Mouse (Mus musculus) ovary, postnatal 14 days (tissue): Measurements from ENCODE around the gene Olfr1019.

Experiments used
- DNase-seq: peaks from one replicate; pipeline ENCODE4 v3.0.0; 2022; ENCODE audit warnings: low spot score

Gene Olfr1019

DNA sequence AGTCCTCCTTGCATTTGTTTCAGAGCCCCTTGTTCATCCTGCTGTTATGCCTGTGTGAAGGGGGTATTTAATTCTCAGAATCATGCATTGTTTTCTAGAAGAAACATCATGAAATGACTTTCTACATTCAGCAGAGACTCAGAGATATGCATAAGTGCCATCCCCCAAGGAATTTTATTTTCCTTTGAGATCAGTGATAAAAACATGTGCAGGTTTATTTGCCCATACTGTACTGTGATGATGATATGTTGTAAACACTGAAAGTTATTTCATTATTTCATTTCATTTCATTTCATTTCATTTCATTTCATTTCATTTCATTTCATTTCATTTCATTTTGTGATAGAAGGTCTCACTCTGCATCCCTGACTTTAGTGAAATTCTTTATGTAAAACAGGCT lies at the start of gene Olfr1019:
Gene Olfr1019, minus strand, starts transcription at position 101 of the 400 bp plus-strand sequence.
- DNase-seq = no peak

DNA sequence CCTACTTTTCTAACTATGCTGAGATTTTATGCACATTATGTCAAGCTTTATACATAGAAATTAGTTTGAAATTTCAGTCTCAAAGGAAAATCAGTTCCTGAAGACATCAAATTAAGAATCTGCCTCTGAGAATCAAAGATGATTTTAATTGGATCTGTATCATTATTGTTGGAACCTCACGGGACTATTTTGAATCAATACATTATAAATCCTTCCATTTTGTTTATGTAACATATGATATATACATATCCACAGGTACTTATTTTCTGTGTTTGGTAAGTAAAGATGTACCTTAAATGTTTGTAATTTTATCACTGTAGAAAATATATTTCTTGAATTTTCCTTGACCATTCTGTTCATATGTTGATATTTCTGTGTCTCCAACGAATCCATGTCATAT lies 40.1 kb upstream of the Olfr1019 start, which contains the start of gene Olfr1023:
Gene Olfr1023, plus strand, starts transcription at position 301 of the 400 bp plus-strand sequence.
- DNase-seq = no peak

DNA sequence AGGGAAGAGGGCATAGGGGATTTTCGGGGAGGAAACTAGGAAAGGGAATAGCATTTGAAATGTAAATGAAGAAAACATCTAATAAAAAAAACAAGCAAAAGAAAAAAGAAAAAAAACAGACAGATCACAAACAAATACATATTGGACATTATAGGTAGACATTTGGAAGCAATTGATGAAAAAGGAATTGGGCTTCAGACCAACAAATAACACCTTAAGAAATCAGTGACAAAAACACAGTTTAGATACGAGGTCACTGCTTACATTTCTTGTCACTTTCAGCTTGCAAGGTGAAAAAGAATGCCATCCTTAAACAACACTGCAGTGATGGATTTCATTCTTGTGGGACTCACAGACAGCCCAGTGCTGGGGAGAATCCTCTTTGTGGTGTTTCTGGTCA lies 23.0 kb upstream of the Olfr1019 start, which contains the start of gene Olfr1022:
Gene Olfr1022, plus strand, starts transcription at position 301 of the 400 bp plus-strand sequence.
- DNase-seq = no peak

DNA sequence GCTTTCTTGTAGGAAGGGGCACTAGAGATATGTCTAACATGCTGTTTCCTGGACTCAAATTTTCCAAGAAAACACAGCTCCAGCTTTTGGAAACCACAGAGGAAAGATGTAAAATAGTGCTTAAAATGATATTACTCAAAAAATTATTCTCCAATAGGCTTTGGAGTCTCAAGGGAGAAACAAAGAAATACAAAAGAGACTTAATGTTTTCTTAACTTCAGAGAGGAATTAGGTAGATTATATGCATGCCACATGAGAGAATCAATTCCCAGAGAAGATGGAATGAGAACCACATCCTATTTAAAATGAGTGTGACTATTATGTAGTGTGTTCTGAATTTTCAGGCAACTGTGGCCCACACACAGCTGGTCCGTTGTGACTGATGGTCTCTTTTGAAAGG lies 1.4 kb upstream of the Olfr1019 start, which contains the start of gene Olfr1020:
Gene Olfr1020, plus strand, starts transcription at position 301 of the 400 bp plus-strand sequence.
- no peak for DNase-seq

DNA sequence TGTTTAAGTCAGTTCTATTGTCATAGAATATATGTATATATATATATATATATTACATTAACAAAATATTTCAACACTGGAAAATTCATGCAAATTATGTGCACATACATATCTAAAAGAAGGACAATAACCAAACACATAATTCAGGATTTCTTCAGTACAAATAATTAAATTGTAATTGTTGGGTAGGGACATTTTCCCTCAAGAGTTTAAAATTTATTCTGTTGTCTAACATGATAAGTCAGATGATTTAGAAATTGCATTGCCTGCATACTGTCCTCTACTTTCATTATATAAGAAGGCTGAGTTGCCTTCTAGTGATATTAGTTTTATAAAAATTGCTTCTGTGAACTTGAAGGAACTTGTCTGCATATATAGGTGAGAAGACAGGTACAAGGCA lies 27.1 kb downstream of the Olfr1019 start, which contains the start of gene Olfr1018:
Gene Olfr1018, plus strand, starts transcription at position 301 of the 400 bp plus-strand sequence.
- no peak for DNase-seq

DNA sequence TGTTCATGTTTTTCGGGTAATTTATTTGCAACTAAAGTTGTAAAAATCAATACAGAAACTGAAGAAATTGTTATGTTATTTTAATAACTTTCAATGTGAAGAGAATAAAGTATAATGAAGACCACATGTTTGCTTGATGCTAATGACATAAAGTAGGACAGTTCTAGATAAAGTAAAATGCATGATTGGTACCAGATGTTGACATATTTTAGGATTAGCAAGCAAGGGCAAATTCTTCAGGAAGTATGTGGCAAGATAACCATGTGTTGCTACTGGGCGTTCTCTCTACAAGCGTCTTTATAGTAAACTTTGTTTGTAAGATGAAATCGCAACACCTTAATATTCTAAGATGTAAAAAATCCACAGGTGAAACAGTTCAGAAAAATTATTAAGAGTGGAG lies 40.8 kb downstream of the Olfr1019 start:
- no peak for DNase-seq

DNA sequence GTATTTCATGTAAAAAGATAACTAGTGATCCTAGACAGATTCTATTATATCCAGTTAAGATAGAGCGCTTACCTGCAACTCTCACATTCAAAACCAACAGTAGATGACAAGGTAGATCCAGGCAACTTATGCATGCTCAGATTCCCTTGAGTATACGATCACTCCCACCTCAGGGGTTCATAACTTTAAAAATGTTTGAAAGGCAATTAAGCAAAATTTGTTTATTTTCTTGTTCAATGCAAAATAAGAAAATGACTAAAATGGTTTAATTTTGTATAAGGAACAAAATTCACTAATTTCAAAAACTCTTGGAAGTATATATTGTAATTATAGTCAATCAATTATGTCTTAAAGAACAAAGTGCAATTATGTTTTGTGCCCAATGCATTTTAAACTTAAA lies 42.8 kb downstream of the Olfr1019 start, which contains the start of gene Olfr1016:
Gene Olfr1016, minus strand, starts transcription at position 101 of the 400 bp plus-strand sequence.
- no peak for DNase-seq

DNA sequence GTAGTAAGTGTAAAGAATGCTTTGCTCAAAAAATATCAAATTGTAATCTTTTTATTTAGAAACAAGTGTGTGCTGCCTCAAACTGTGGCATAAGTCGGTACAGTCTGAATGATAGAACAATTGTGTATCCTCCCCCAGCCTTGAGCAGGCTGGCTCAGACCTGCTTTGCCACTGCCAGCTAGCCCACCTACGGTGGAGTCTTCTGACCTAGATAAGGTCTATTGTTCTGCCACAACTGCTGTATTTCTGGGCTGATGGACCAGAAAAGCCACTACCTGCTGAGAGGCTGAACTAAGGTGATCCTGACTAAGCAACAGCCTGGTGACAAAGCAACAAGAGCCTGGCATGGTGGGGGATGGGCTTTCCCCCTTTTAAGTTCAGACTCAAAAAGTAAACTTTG lies 53.0 kb downstream of the Olfr1019 start:
- no peak for DNase-seq
